In the genomic region with DNA sequence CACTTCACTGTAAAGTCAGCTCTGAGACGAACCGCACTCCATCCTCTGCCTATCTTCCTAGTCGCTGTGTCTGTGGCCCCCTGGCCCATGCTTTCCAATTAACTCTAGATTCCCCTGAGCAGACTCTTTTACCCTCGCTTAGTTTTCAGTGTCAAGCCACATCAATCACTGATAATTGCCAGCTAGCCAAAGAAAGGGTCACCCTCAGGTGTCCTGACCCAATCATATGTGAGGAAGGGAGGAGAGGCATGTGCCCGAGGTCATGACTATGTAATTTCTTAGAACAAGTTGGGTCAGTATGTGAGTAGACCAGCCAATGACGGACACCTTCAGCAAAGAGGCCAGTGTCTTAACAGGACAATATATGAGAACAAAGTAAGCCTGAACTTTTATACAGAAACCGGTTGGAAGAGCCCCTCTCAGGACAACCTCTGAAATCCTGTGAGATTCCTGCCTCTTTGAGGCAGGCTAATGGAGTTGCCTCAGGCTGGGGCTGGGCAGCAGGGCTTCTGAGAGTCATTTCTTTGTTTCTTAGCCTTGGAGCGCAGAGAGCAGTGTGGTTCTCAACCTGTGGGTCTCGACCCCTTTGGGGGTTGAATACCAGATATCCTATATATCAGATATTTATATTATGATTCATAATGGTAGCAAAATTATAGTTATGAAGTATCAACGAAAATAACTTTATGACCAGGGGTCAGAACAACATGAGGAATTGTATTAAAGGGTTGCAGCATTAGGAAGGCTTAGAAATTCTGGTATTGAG, we compare ENCODE assay signal across 13 mouse cellular contexts.
DNase-seq lines count a peak whose midpoint lies in the region; ATAC-seq lines count a peak whose summit lies in the region.
"Had no signal": no experiment of that assay in that cellular context is flagged by ENCODE, and none has a peak within 500 bp of the region (broad histone marks: within the 10 kb centered on the region; RNA-seq: fewer than 3 reads in every experiment).

No protein-coding gene starts in this region.

- intact Hi-C loops in heart, postnatal 14 days (cut with DNase I), result no loop called here

- H3K27ac ChIP-seq in heart, embryonic 15.5 days, result peak overlapping the region; percentile 67
- H3K27ac ChIP-seq in liver, embryonic 15.5 days (replicated peaks), result peak overlapping the region; percentile 78
- H3K27ac ChIP-seq in kidney, embryonic 15.5 days, result no peak overlapping the region

- H3K27me3 ChIP-seq in heart, embryonic 15.5 days, result no peaks in the 10 kb centered on the region
- H3K27me3 ChIP-seq in liver, embryonic 15.5 days, result no peaks in the 10 kb centered on the region
- H3K27me3 ChIP-seq in kidney, embryonic 15.5 days, result no peaks in the 10 kb centered on the region

- no peak overlapping the region for H3K4me2 ChIP-seq in heart, embryonic 15.5 days
- H3K4me2 ChIP-seq in liver, embryonic 15.5 days, result no peak overlapping the region
- H3K4me2 ChIP-seq in kidney, embryonic 15.5 days, result no peak overlapping the region
- H3K4me2 ChIP-seq: midbrain, embryonic 11.5 days had no signal

- H3K36me3 ChIP-seq in heart, embryonic 15.5 days, result no peaks in the 10 kb centered on the region
- H3K36me3 ChIP-seq in liver, embryonic 15.5 days (replicated peaks), result no peaks in the 10 kb centered on the region
- no peaks in the 10 kb centered on the region for H3K36me3 ChIP-seq in kidney, embryonic 15.5 days

- H3K4me1 ChIP-seq in heart, embryonic 15.5 days (replicated peaks), result peaks cover 55% of the 10 kb centered on the region
- peaks cover 82% of the 10 kb centered on the region for H3K4me1 ChIP-seq in liver, embryonic 15.5 days (replicated peaks)
- H3K4me1 ChIP-seq in kidney, embryonic 15.5 days, result peaks cover 32% of the 10 kb centered on the region

- WGBS in heart, embryonic 15.5 days, result 52% methylated on average over 10 of the region's 10 CpGs
- 58% methylated on average over 10 of the region's 10 CpGs for whole genome bisulfite sequencing in liver, embryonic 15.5 days (ENCODE audit: insufficient replicate concordance)
- 44% methylated on average over 10 of the region's 10 CpGs for WGBS in kidney, embryonic 15.5 days

- ATAC-seq in heart, embryonic 15.5 days (replicated peaks; ENCODE audit: insufficient number of reproducible peaks, insufficient read depth, low FRiP score, low read depth), result no peak
- ATAC-seq in liver, embryonic 15.5 days (ENCODE audit: insufficient read depth), result no peak
- no peak for ATAC-seq in kidney, embryonic 15.5 days (replicated peaks; ENCODE audit: low FRiP score)
- ATAC-seq: activated CD4-positive, CD25-positive, alpha-beta regulatory T cell, adult 4 months; forebrain, embryonic 16.5 days had no signal

- no peak for DNase-seq in heart, postnatal 14 days
- peak; percentile 28 for DNase-seq in ES-CJ7 (ENCODE audit: low read depth, low spot score)
- peak; percentile 42 for DNase-seq in embryo, embryonic 10.5 days (ENCODE audit: low spot score)
- no peak for DNase-seq in cerebellum, adult 9-10 months
- DNase-seq: cerebellum, adult 18-20 months; gastrocnemius, postnatal 36 days; lung, adult 18-20 months had no signal

- H3K4me3 ChIP-seq in heart, embryonic 15.5 days, result no peak overlapping the region
- no peak overlapping the region for H3K4me3 ChIP-seq in liver, embryonic 15.5 days (replicated peaks)
- H3K4me3 ChIP-seq in kidney, embryonic 15.5 days (replicated peaks), result no peak overlapping the region

- no peak overlapping the region for H3K9ac ChIP-seq in heart, embryonic 15.5 days
- no peak overlapping the region for H3K9ac ChIP-seq in liver, embryonic 15.5 days
- H3K9ac ChIP-seq in kidney, embryonic 15.5 days, result no peak overlapping the region

- no peaks in the 10 kb centered on the region for H3K9me3 ChIP-seq in heart, embryonic 15.5 days (replicated peaks)
- no peaks in the 10 kb centered on the region for H3K9me3 ChIP-seq in liver, embryonic 15.5 days (replicated peaks)
- H3K9me3 ChIP-seq in kidney, embryonic 15.5 days (replicated peaks), result no peaks in the 10 kb centered on the region

Comparison
In these comparisons a context has a peak if more than half of its experiments do, and no peak if none do; other contexts are left out.
1. DNase-seq: peak in ES-CJ7 (single experiment) and embryo, embryonic 10.5 days (single experiment); none in heart, postnatal 14 days (0 of 2) and cerebellum, adult 9-10 months (single experiment).